26 mouse cellular contexts compared by ENCODE assay signal in the genomic region with DNA sequence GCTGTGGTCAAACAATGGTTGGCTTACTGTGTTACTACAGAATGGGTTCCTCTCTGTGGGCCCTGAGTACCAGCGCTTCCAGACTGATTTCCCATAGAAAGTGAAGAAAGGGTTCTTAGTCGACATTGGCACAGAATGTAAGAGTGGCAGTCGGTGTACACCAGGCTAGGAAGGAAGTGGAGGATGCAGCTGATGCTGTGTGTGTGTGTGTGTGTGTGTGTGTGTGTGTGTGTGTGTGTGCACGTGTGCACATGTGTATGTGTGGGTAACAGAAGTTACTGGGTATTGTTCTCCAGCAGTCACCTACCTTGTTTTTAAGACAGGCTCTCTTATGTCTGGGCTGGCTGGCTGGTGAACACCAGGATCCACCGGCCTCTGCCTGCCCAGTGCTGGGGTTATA.
"Had no signal": no experiment of that assay in that cellular context is flagged by ENCODE, and none has a peak within 500 bp of the region (broad histone marks: within the 10 kb centered on the region; RNA-seq: fewer than 3 reads in every experiment).

No protein-coding gene starts in this region.

- H3K27ac ChIP-seq: kidney, embryonic 15.5 days; left cerebral cortex, adult 2 months; limb, embryonic 10.5 days; limb, embryonic 13.5 days; liver, embryonic 15.5 days; lung, embryonic 15.5 days; midbrain, embryonic 10.5 days; midbrain, embryonic 13.5 days; neural tube, embryonic 12.5 days; neural tube, embryonic 15.5 days had no signal

- H3K4me3 ChIP-seq: kidney, embryonic 15.5 days; left cerebral cortex, adult 2 months; limb, embryonic 10.5 days; limb, embryonic 13.5 days; liver, embryonic 12.5 days; liver, embryonic 15.5 days; lung, embryonic 15.5 days; midbrain, embryonic 10.5 days; midbrain, embryonic 13.5 days; neural tube, embryonic 12.5 days; neural tube, embryonic 15.5 days had no signal

- H3K27me3 ChIP-seq: kidney, embryonic 15.5 days; limb, embryonic 13.5 days; liver, embryonic 15.5 days; lung, embryonic 15.5 days; midbrain, embryonic 13.5 days; neural tube, embryonic 12.5 days; neural tube, embryonic 15.5 days had no signal

- H3K36me3 ChIP-seq: kidney, embryonic 15.5 days; limb, embryonic 10.5 days; limb, embryonic 13.5 days; liver, embryonic 12.5 days; liver, embryonic 15.5 days; lung, embryonic 15.5 days; midbrain, embryonic 10.5 days; midbrain, embryonic 13.5 days; neural tube, embryonic 12.5 days; neural tube, embryonic 15.5 days had no signal

- H3K9me3 ChIP-seq: kidney, embryonic 15.5 days; limb, embryonic 10.5 days; limb, embryonic 13.5 days; liver, embryonic 12.5 days; liver, embryonic 15.5 days; lung, embryonic 15.5 days; midbrain, embryonic 10.5 days; midbrain, embryonic 13.5 days; neural tube, embryonic 12.5 days; neural tube, embryonic 15.5 days had no signal

- DNase-seq: kidney, adult 8-10 months; kidney, postnatal 10 days; kidney, postnatal 36 days; layer of hippocampus, postnatal 36 days; liver; lung, adult 18-20 months; lung, postnatal 10 days; lung, postnatal 36 days; right cerebral cortex, adult 18-20 months; right cerebral cortex, postnatal 14 days; right cerebral cortex, postnatal 4 days; spleen, adult 18-20 months; thymus, adult 2 months; thymus, postnatal 14 days; thymus, postnatal 4 days had no signal

- ATAC-seq: liver, embryonic 12.5 days; midbrain, embryonic 13.5 days had no signal

- H3K4me2 ChIP-seq: kidney, embryonic 15.5 days; limb, embryonic 13.5 days; liver, embryonic 12.5 days; liver, embryonic 15.5 days; lung, embryonic 15.5 days; midbrain, embryonic 13.5 days; neural tube, embryonic 12.5 days; neural tube, embryonic 15.5 days had no signal

- H3K9ac ChIP-seq: kidney, embryonic 15.5 days; limb, embryonic 13.5 days; liver, embryonic 12.5 days; liver, embryonic 15.5 days; lung, embryonic 15.5 days; midbrain, embryonic 13.5 days; neural tube, embryonic 12.5 days; neural tube, embryonic 15.5 days had no signal

- H3K4me1 ChIP-seq: limb, embryonic 10.5 days; limb, embryonic 13.5 days; midbrain, embryonic 10.5 days; midbrain, embryonic 13.5 days; neural tube, embryonic 12.5 days; neural tube, embryonic 15.5 days had no signal
